Mouse (Mus musculus) neural tube, embryonic 14.5 days (tissue): ENCODE results near the gene Hadha. TPM values are rescaled to one million over a fixed set of nuclear protein-coding genes. Genes with fewer than 3 reads are reported as not detected.

ENCODE experiments used
- ATAC-seq: fragments of 200-750 bp; cut with Nextera tagmentation; 2 replicates; pipeline ENCODE4 v1.8.0; 2017; ENCODE audit warnings: low read depth, mild to moderate bottlenecking, moderate TSS enrichment, moderate library complexity
- H3K27ac ChIP-seq: fragments of 300-500 bp; sonication (generic); 2 replicates; pipeline ENCODE4 v1.5.1; 2014; ENCODE audit warnings: low read depth, mild to moderate bottlenecking, control low read depth, low read length, moderate library complexity, mixed read lengths
- H3K27me3 ChIP-seq: fragments of 300-500 bp; sonication (generic); 2 replicates; pipeline ENCODE4 v1.6.1; 2014; ENCODE audit warnings: low read length; ENCODE audit not compliant: control insufficient read depth, insufficient read depth
- H3K36me3 ChIP-seq: fragments of 300-500 bp; sonication (generic); 2 replicates; pipeline ENCODE4 v1.6.1; 2014; ENCODE audit warnings: low read length, mixed read lengths; ENCODE audit not compliant: control insufficient read depth, insufficient read depth
- H3K4me1 ChIP-seq: fragments of 300-500 bp; sonication (generic); 2 replicates; pipeline ENCODE4 v1.6.1; 2014; ENCODE audit warnings: low read length; ENCODE audit not compliant: control insufficient read depth, insufficient read depth
- H3K4me2 ChIP-seq: fragments of 300-500 bp; sonication (generic); 2 replicates; pipeline ENCODE4 v1.6.1; 2014; ENCODE audit warnings: mild to moderate bottlenecking, low read depth, low read length, control low read depth
- H3K4me3 ChIP-seq: fragments of 300-500 bp; sonication (generic); 2 replicates; pipeline ENCODE4 v1.5.1; 2014; ENCODE audit warnings: low read depth, low read length, control low read depth, mixed read lengths
- H3K9ac ChIP-seq: fragments of 300-500 bp; sonication (generic); replicated peaks from 2 replicates; pipeline ENCODE4 v1.6.1; 2014; ENCODE audit warnings: low read depth, mild to moderate bottlenecking, control low read depth, low read length, mixed read lengths
- H3K9me3 ChIP-seq: fragments of 300-500 bp; sonication (generic); 2 replicates; pipeline ENCODE4 v1.6.1; 2016; ENCODE audit warnings: low read length; ENCODE audit not compliant: control insufficient read depth
- WGBS: fragments of 180-500 bp; shearing (Covaris S2); extraction: QIAGEN DNeasy Blood & Tissue Kit; methylation state at CpG from one replicate; pipeline ENCODE4 v1.1.7; 2014; 5-methylcytosine and 5-hydroxymethylcytosine counted together
- polyA plus RNA-seq: library from polyadenylated mRNA; unstranded; fragments of >200 nt; fragmentation: Nextera tagmentation; extraction: Ambion mirVana; gene quantifications from 2 replicates; pipeline ENCODE4 v1.2.1, GENCODE M21; 2014

The Hadha gene
- polyA plus RNA-seq, 1 experiment from 2014 or later = 55.2 TPM

- H3K9ac ChIP-seq = no peak overlapping the region
- no peak overlapping the region for H3K4me3 ChIP-seq
- H3K27me3 ChIP-seq = no peaks in the 10 kb centered on the region
- H3K4me1 ChIP-seq = no peaks in the 10 kb centered on the region
- H3K9me3 ChIP-seq = no peaks in the 10 kb centered on the region
- H3K36me3 ChIP-seq = peaks cover 16% of the 10 kb centered on the region
- ATAC-seq = no peak
- 96% methylated on average over 12 of the region's 12 CpGs for WGBS
- H3K27ac ChIP-seq = no peak overlapping the region
- no peak overlapping the region for H3K4me2 ChIP-seq
Measured at GRCm38 (mm10) chr5:30187687-30188485, 32.9 kb upstream of the Hadha start.

DNA sequence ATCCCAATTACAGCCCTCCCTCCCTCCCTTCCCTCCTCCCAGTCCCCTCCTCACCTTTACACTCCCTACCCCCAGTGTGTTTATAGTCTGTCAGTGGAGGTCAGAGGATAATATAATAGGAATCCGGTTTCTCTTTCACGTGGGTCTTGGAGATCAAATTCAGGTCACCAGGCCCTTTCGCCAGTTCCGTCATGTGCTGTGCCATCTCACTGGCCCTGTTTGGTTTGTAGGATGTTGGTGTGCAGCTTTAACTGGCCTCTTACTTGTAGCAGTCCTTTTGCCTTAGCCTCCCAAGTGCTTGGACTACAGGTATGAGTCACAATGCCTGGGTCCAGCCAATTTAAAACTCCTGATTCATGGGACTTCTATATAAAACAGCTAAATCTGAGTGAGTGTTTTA, 20.8 kb upstream of the Hadha start:
- H3K27me3 ChIP-seq = no peaks in the 10 kb centered on the region
- 74% methylated on average over 4 of the region's 4 CpGs for WGBS
- H3K4me3 ChIP-seq = no peak overlapping the region
- H3K4me2 ChIP-seq = no peak overlapping the region
- no peaks in the 10 kb centered on the region for H3K4me1 ChIP-seq
- no peak overlapping the region for H3K27ac ChIP-seq
- ATAC-seq = no peak
- peaks cover 40% of the 10 kb centered on the region for H3K36me3 ChIP-seq
- H3K9ac ChIP-seq = no peak overlapping the region
- no peaks in the 10 kb centered on the region for H3K9me3 ChIP-seq

GRCm38 (mm10) chr5:30172931-30173692, 18.1 kb upstream of the Hadha start:
- Histone ChIP-seq H3K4me2 (no peak overlapping the region), H3K27ac (no peak overlapping the region), H3K9ac (no peak overlapping the region), H3K4me1 (no peaks in the 10 kb centered on the region), H3K4me3 (no peak overlapping the region), H3K36me3 (peaks cover 42% of the 10 kb centered on the region), H3K27me3 (no peaks in the 10 kb centered on the region), H3K9me3 (no peaks in the 10 kb centered on the region)
- ATAC-seq = no peak
- WGBS = 45% methylated on average over 20 of the region's 20 CpGs

DNA sequence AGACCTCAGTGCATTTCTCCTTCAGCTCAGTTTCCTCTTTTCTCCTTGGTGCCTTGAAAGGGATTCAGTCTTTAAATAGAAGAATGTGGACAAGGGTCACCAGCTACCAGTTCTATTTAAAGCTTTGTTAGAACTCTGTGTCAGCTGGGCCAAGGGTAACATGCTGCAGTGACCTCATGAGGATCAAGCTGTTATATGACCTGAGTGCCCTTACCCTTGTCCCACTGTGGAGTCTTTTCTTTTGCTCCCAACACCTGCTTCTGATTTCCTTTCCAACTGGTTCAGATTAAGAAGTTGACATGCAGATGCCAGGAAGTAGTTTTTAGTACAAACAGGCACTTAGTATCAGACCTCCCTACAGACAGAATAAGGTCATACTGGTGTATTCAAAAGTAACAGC, 17.2 kb upstream of the Hadha start:
- H3K4me2 ChIP-seq = no peak overlapping the region
- no peak overlapping the region for H3K9ac ChIP-seq
- H3K27me3 ChIP-seq = no peaks in the 10 kb centered on the region
- no peak overlapping the region for H3K27ac ChIP-seq
- no peak for ATAC-seq
- H3K9me3 ChIP-seq = no peaks in the 10 kb centered on the region
- H3K4me1 ChIP-seq = no peaks in the 10 kb centered on the region
- H3K36me3 ChIP-seq = peaks cover 42% of the 10 kb centered on the region
- no peak overlapping the region for H3K4me3 ChIP-seq

DNA sequence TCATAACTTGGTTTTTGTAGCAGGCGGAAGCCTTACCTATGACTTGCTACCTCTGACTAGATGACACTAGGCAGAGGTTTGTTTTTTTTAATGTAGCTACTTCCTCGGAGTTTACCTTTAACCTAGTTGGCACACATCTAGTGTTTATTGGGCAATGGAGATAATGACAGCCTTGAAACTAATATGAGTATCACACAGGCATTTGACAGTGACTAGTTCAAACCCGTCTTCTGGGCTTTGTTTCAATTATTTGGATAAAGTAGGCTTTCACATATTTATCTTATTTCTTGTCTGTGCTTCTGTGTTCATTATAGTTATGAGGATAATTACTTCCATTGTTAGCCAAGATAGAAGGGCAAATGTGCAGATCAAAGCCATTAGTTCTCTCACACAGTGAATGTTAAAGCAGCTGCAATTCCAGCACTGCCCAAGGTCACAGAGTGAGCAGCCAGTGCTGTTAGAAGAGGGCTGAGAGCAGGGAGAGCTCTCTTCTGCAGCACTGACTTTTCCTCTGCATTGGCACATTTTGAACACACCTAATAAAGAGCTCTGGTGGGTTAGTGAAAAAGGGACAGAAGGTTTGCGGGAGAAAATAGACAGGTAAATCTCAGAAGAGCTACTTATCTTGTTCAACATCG, 15.5 kb upstream of the Hadha start:
- no peak overlapping the region for H3K4me2 ChIP-seq
- WGBS = 87% methylated on average over 5 of the region's 5 CpGs

DNA sequence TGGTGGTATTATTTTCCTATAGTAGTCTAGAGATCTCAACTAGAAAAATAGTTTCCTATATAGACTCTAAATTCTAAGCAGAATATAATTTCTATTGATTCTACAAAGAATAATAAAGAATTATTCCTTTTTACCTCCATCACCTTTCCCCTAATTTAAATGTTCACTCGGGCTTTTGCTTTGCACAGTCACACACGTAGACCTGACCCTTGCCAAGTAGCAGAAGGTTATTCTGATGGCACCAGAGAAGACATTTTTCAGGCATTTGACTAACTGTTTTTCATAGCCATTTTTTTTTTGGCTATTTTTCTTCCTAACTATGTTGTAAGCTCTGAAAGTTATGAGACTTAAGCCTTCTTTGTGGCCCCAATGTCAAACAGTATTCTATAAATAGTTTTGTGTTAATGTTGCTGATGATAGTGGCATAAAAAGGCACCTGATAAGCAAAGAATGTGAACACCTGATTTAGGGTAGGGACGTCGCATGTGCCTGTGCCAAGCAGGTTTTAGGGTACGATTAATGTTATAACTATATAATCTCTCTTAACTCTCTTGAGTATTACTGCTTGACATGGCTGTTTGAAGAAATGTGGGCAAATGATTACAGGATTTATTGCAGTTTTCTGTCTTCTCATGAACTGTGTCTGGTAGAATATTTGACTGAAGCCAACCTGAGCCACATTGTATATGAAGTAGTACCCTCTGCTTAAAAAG, 10.4 kb upstream of the Hadha start:
- Histone ChIP-seq H3K27ac (no peak overlapping the region), H3K4me2 (no peak overlapping the region), H3K9me3 (no peaks in the 10 kb centered on the region), H3K4me1 (no peaks in the 10 kb centered on the region), H3K4me3 (no peak overlapping the region), H3K27me3 (no peaks in the 10 kb centered on the region), H3K36me3 (peaks cover 16% of the 10 kb centered on the region), H3K9ac (no peak overlapping the region)
- 94% methylated on average over 5 of the region's 5 CpGs for WGBS
- no peak for ATAC-seq

More for the DNA sequence above, 15.5 kb upstream of the Hadha start:
- no peaks in the 10 kb centered on the region for H3K9me3 ChIP-seq
- no peaks in the 10 kb centered on the region for H3K27me3 ChIP-seq
- H3K4me3 ChIP-seq = no peak overlapping the region
- no peak overlapping the region for H3K27ac ChIP-seq
- no peaks in the 10 kb centered on the region for H3K4me1 ChIP-seq
- ATAC-seq = no peak
- no peak overlapping the region for H3K9ac ChIP-seq
- peaks cover 32% of the 10 kb centered on the region for H3K36me3 ChIP-seq

DNA sequence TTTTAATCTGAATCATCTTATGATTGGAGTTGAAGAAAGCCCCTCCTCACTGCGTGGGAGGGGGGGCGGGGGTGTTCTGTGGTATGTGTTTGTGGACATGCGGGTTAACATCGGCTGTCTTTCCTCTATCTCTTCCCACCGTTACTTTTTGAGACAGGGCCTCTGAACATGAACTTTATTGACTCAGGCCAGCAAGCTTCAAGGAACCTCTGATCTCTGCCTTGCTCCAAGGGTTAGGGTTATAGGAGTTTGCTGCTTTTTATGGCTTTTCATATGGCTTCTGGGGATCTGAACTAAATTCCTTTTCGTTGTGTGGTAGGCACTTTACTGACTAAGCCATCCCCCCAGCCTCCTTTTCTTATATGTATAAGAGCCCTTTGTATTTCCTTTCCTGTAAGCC, 7.4 kb upstream of the Hadha start:
- no peak overlapping the region for H3K27ac ChIP-seq
- no peaks in the 10 kb centered on the region for H3K27me3 ChIP-seq
- no peak for ATAC-seq
- H3K9me3 ChIP-seq = no peaks in the 10 kb centered on the region
- no peak overlapping the region for H3K4me3 ChIP-seq
- no peak overlapping the region for H3K9ac ChIP-seq
- H3K36me3 ChIP-seq = no peaks in the 10 kb centered on the region
- H3K4me1 ChIP-seq = no peaks in the 10 kb centered on the region
- no peak overlapping the region for H3K4me2 ChIP-seq
- WGBS = 84% methylated on average over 6 of the region's 6 CpGs

- H3K4me3 ChIP-seq = no peak overlapping the region
- no peaks in the 10 kb centered on the region for H3K27me3 ChIP-seq
- H3K27ac ChIP-seq = no peak overlapping the region
- no peaks in the 10 kb centered on the region for H3K9me3 ChIP-seq
- no peaks in the 10 kb centered on the region for H3K36me3 ChIP-seq
- H3K4me2 ChIP-seq = no peak overlapping the region
- ATAC-seq = no peak
- 83% methylated on average over 1 of the region's 1 CpGs for WGBS
- H3K9ac ChIP-seq = no peak overlapping the region
- no peaks in the 10 kb centered on the region for H3K4me1 ChIP-seq
Measured at GRCm38 (mm10) chr5:30161836-30162235, 6.9 kb upstream of the Hadha start.
